Mouse (Mus musculus) left cerebral cortex, postnatal 10 days (tissue): ENCODE results near the gene Prdm15. TPM values are rescaled to one million over a fixed set of nuclear protein-coding genes. Genes with fewer than 3 reads are reported as not detected.

Experiments used
- DNase-seq, 2 experiments: peaks; one replicate each; pipeline ENCODE4 v3.0.0; 2021 to 2022; ENCODE audit warnings: low spot score in 2 of 2, mixed read lengths in 1 of 2; ENCODE audit errors: extremely low spot score in 1 of 2
- intact Hi-C: fragments of 180-260 bp; cut with DNase I; formaldehyde crosslinking; loops from one replicate; pipeline ENCODE4 v1.15.1; 2025
- total RNA-seq, 2 experiments: library from RNA; stranded (reverse); gene quantifications; 2 replicates each; pipeline ENCODE4 v1.2.3; 2021

Prdm15 gene
- total RNA-seq, 2 experiments from 2014 or later, result 19.2 to 20.6 TPM

- no peak for DNase-seq
- intact Hi-C loops, result no loop called here
Observed at GRCm38 (mm10) chr16:97832154-97832553, 19.5 kb downstream of the Prdm15 start.

GRCm38 (mm10) chr16:97828207-97828606, 23.4 kb downstream of the Prdm15 start:
- DNase-seq, result no peak
- intact Hi-C loops, result no loop called here

GRCm38 (mm10) chr16:97823311-97824007, 28.2 kb downstream of the Prdm15 start:
- DNase-seq, result no peak
- intact Hi-C loops, result no loop called here

GRCm38 (mm10) chr16:97819532-97819931, 32.1 kb downstream of the Prdm15 start:
- no peak for DNase-seq
- intact Hi-C loops, result no loop called here

- intact Hi-C loops, result no loop called here
Observed at GRCm38 (mm10) chr16:97817414-97817813, 34.2 kb downstream of the Prdm15 start.

GRCm38 (mm10) chr16:97815269-97815668, 36.4 kb downstream of the Prdm15 start:
- no peak for DNase-seq
- intact Hi-C loops, result no loop called here

More at GRCm38 (mm10) chr16:97817414-97817813, 34.2 kb downstream of the Prdm15 start:
- DNase-seq, result no peak

GRCm38 (mm10) chr16:97814060-97814459, 37.6 kb downstream of the Prdm15 start:
- intact Hi-C loops, result no loop called here
- no peak for DNase-seq

GRCm38 (mm10) chr16:97808881-97809280, 42.8 kb downstream of the Prdm15 start:
- no peak for DNase-seq
- intact Hi-C loops, result loop anchor here (10.0 kb wide), 1 partner anchor 494 kb away; no protein-coding TSS in a partner anchor

GRCm38 (mm10) chr16:97805646-97806045, 46.0 kb downstream of the Prdm15 start:
- intact Hi-C loops, result loop anchor here (10.0 kb wide), 1 partner anchor 491 kb away; no protein-coding TSS in a partner anchor
- no peak for DNase-seq

- peak; percentile 71 to 91 for DNase-seq
- intact Hi-C loops, result loop anchor here (10.0 kb wide), 1 partner anchor 490 kb away; no protein-coding TSS in a partner anchor
Observed at GRCm38 (mm10) chr16:97804680-97805547, 46.7 kb downstream of the Prdm15 start.

GRCm38 (mm10) chr16:97797950-97798869, 53.4 kb downstream of the Prdm15 start:
- DNase-seq, result no peak
- intact Hi-C loops, result no loop called here

- no peak for DNase-seq
- intact Hi-C loops, result no loop called here
Observed at GRCm38 (mm10) chr16:97797212-97797611, 54.4 kb downstream of the Prdm15 start.

- DNase-seq, result no peak
- intact Hi-C loops, result no loop called here
Observed at GRCm38 (mm10) chr16:97794256-97794655, 57.4 kb downstream of the Prdm15 start.

- no peak for DNase-seq
- intact Hi-C loops, result no loop called here
Observed at GRCm38 (mm10) chr16:97783057-97783456, 68.6 kb downstream of the Prdm15 start.

GRCm38 (mm10) chr16:97778353-97779025, 73.2 kb downstream of the Prdm15 start:
- DNase-seq, result peak; percentile 65 to 76
- intact Hi-C loops, result no loop called here

GRCm38 (mm10) chr16:97766501-97766900, 85.1 kb downstream of the Prdm15 start:
- no peak for DNase-seq
- intact Hi-C loops, result no loop called here

- intact Hi-C loops, result no loop called here
- no peak for DNase-seq
Observed at GRCm38 (mm10) chr16:97764626-97765025, 87.0 kb downstream of the Prdm15 start.

- no peak for DNase-seq
- intact Hi-C loops, result no loop called here
Observed at GRCm38 (mm10) chr16:97763990-97764340, 87.7 kb downstream of the Prdm15 start.
